Mouse (Mus musculus): ENCODE measurements around the gene 4931423N10Rik. TPM values are rescaled to one million over a fixed set of nuclear protein-coding genes. Genes with fewer than 3 reads are reported as not detected.

4931423N10Rik gene
- polyA plus RNA-seq, 1 experiment = not detected

- H3K4me3 ChIP-seq (replicated peaks; ENCODE audit: extremely low read depth, low read depth, low read length) = no peak overlapping the region
- no peak for DNase-seq
- no peaks in the 10 kb centered on the region for H3K4me1 ChIP-seq (ENCODE audit: control insufficient read depth, insufficient read depth, low read length)
- TF ChIP-seq POLR2A (IDR thresholded peaks at IDR 0.05; ENCODE audit: borderline replicate concordance, extremely low read depth, low read depth, low read length) (no peak), CTCF (IDR thresholded peaks at IDR 0.05; ENCODE audit: insufficient read depth, low read length) (no peak)
- WGBS = 2% methylated on average over 1 of the region's 1 CpGs
These were observed 107.6 kb downstream of the 4931423N10Rik start for GRCm38 (mm10) chr2:23314869-23315268.

Other genes with a start within 250 kb of the 4931423N10Rik start
- gene Abi1, start 167.2 kb upstream of the 4931423N10Rik start, polyA plus RNA-seq (2012; rRNA removed) = 118 and 137 TPM in 2 replicates
- 16.4 and 17.1 TPM in 2 replicates for gene Acbd5, start 139.3 kb upstream of the 4931423N10Rik start, polyA plus RNA-seq (2012; rRNA removed)
- gene Mastl, start 51.5 kb upstream of the 4931423N10Rik start, polyA plus RNA-seq (2012; rRNA removed) = 0.08 and 0.17 TPM in 2 replicates
- gene Yme1l1, start 51.1 kb upstream of the 4931423N10Rik start, polyA plus RNA-seq (2012; rRNA removed) = 3.9 and 6.2 TPM in 2 replicates
- not detected in 2 replicates for gene Nxph2, start 113.8 kb downstream of the 4931423N10Rik start, polyA plus RNA-seq (2012; rRNA removed)

Measured in lung, adult 2 months (tissue).